Mouse (Mus musculus) urinary bladder, adult 2 months (tissue): ENCODE results near the gene Sult1a1. TPM values are rescaled to one million over a fixed set of nuclear protein-coding genes. Genes with fewer than 3 reads are reported as not detected.

Experiments
- DNase-seq: peaks from one replicate; pipeline ENCODE4 v3.0.0; 2022; ENCODE audit warnings: low spot score
- polyA plus RNA-seq: library from polyadenylated mRNA; depleted of rRNA; stranded (reverse); fragments of >200 nt; gene quantifications from 2 replicates; pipeline ENCODE4 v1.2.3, GENCODE M21; 2012; rRNA removed

The Sult1a1 gene
- 28.5 and 29.2 TPM in 2 replicates for polyA plus RNA-seq

DNA sequence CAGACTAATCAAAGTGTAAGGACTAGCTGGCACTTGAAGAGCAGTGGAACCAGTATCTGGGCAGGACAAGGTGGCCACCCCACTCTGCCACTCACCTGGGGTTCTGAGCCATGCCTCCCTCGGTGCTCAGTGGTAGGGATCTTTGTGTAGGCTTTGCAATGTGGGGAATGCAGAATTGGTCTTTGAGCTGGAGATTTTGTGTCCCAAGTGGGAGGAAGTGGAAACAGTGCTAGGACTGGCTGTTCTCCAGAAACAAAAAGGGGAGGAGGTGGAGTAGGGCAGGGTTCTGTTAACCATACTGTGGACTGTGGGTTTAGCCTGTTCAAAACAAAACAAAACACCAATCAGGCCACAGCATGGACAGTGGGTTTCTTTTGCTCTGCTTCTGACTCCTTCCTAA lies at the start of gene Sult1a1:
TSS of gene Sult1a1 (minus strand) at position 226 of the 400 bp plus-strand sequence.
- DNase-seq = no peak

DNA sequence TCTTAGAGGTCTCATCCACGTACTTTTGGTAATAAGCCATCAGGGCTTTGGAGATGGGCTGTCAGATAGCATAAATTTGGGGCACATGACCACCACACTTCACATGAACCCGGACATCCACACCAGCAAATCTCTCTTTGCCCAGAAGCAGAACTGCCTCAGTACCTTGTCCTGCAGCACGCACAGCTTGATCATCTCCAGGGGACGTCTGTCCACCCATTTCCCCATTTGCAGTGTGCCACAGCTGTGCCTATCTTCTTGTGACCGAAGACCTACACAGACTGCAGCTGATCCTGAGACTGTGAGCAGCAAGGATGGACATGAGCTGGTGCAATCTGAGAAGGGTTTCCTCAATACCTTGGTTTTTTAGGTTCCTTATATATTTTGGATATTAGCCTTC lies 49.4 kb upstream of the Sult1a1 start:
- DNase-seq = no peak

DNA sequence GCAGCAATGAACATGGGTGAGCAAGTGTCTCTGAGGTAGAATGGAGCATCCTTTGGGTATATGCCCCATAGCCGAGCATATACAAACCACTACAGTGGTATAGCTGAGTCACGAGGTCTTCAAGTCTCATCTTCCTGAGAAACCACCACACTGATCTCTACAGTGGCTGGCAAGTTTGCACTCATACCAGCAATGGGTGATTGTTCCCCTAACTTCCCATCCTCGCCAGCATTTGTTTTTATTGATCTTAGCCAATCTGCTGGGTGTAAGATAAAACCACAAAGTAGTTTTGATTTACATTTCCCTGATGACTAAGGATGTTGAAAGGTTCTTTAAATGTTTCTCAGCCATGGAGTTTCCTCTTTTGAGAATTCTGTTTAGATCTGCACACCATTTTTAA lies 48.8 kb upstream of the Sult1a1 start:
- DNase-seq = no peak

DNA sequence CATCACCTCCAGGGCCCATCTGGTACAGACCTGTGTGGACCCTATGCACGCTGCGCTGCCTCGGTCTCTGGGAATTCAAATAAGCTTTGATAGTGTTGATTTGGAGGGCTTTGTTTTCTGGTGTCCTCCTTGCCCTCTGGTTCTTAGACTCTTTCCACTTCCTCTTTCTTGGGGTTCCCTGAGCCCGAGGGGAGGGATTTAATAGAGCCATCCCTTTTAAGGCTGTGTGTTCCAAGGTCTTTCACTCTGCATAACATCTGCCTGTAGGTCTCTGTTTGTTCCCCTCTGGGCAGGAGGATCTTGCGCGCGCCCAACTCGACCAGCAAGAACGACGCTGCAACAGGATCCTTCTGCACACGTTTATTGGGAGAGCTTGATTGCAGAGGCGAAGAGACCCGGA lies 45.4 kb upstream of the Sult1a1 start:
- DNase-seq = no peak

DNA sequence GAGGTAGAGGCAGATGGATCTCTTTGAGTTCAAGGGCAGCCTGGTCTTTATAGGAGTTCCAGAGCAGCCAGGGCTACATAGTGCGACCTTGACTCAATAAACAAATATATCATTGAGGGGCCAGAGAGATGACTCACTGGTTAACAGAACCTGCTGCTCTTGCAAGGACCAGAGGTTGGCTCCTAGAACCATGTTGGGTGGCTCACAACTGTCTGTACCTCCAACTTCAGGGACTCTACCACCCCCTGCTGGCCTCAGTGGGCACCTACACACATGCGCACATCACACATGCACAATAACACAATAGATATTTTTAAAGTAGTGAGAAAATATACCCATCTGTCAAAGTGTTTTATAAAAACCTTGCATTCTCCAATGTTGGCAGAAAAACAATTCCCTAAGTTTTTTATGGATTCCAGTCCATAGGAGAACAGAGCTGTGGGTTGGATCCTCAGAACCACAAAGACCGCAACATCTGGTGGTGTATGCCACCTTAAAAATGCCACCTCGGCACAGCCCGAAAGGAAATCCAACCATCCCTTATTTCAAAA lies 42.6 kb upstream of the Sult1a1 start:
- no peak for DNase-seq

DNA sequence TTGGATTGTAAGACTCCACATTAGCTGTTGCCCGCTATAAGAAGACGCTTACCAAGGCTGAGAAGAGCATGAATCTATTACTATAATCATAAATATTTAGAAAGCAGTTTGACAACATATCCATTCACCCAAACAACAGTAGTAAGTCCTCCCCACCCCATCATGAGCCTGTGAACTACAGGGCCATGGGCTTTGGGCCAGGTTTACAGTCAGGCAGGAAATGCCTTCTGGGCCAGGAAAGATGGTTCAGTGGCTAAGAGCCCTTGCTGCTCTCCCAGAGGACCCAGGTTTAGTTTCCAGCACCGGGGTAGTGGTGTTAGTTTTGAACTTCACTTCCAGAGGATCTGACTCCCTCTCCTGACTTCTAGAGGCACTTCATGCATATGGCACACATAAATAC lies 41.3 kb upstream of the Sult1a1 start:
- no peak for DNase-seq

DNA sequence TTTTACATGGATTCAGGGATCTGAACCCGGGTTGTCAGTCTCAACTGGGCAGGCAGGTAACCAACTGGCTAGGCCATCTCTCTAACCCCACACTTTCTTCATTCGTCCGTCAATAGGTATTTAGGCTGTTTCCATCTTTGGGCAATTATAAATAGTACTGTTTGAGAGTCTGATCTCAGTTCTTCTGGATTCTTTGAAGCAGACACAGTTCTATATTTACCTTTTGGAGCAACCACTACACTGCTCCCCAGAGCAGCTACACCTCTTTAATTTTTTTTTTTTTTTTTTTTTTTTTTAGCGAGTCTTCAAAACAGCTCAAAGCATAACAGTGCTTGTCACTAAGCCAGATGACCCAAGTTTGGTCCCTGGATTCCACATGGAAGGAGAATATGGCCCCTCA lies 39.4 kb upstream of the Sult1a1 start:
- DNase-seq = no peak

DNA sequence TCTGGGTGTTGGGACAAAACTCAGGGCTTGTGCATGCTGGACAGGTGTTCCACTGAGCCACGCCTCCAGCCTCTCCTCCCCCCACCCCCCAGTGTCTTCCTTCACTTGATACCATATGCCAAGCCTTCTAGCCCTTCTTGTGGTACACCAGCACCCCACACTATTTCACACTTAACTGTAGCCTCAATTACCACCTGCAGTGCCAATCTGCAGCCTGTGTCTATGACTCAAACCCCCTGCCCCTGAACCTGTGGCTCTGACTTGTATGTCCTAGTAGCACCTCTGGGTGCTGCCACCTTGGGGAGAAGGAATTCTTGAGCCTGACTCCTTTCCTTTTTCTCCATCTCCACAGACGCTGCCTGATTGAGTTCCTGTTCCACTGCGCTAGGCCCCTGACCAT lies 35.7 kb upstream of the Sult1a1 start:
- no peak for DNase-seq

DNA sequence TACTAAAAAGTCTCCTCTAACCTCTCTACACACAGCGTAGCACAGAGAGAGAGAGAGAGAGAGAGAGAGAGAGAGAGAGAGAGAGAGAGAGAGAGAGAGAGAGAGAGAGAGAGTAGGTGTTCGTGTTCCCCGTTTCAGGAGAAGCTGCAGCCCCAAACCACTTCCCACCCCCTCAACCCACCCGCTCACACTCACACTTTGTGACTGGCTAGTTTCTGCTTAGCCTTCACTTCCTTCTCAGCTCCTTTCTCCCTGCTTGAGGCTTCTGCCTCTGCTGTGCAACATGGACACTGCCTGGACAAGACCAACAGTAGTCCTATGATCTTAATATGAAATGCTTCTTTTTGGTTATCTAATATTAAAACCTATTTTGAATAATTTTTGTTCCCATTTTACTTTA lies 34.0 kb upstream of the Sult1a1 start:
- no peak for DNase-seq

DNA sequence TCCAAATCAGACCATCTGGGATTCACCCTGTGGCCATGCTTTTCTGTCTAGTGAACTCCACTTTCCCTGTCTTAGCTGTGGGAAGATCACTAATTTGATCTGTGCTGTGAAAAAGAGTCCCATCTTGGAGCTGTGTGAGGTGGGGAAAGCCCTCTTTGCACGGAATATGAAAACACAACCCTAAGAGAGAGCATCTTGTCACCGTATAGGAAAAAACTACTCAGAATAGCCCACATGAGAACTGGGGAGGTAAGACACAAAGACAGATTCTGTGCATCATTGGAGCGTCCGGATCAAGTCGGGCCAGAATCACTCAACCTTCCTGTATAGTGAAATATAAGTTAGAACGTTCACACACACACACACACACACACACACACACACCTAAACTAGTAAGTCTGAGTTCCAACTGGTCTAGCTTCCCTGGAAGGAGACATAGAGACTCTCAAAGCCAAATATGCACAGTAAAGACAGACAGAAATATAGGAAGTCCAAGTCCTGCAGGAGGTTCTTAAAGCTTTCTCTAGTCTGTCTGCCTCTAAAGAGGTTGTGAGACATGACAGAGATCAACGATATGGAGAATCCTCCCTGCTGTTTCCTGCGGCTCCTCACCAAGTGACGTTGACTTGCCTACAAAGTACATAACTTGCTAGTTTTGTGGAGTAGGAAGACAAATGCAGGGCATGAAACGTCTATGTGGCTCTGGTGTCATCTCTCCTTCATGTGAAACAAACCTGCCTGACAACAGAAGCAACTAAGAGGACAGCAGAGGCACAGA lies 32.1 kb upstream of the Sult1a1 start:
- no peak for DNase-seq

DNA sequence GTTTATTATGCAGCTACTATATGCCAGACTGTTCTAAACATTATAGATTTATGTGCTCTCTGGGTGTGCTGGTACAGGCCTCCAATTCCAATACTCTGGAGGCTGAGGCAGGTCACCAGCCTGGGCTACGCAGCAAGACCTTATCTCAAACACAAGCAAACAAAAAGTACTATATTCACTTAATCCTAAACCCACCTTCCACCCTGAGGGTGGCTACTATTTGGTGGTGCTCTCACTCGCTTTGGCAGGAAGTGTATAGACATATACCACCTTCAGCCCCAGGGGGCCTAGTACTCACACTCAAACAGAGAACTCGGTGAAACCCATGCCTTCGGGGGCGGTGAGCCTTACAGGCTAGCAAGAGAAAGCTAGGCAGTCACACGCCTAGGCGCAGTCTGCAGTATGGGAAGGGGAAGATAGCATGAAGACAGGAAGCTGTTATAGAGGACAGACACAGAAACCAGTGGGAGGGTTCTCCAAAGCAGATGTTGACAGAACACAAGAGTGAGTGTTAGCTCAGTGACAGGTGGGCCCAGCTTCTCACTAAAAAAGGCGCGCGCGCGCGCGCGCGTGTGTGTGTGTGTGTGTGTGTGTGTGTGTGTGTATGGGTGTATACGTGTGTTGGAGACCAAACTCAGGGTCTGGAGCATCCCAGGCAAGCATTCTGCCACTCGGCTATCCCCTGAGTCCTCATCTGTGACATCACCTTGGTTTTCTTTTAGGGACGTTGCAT lies 31.4 kb upstream of the Sult1a1 start, which contains the start of gene Coro1a:
TSS of gene Coro1a (minus strand) at position 346 of the 733 bp plus-strand sequence.
- DNase-seq = no peak

DNA sequence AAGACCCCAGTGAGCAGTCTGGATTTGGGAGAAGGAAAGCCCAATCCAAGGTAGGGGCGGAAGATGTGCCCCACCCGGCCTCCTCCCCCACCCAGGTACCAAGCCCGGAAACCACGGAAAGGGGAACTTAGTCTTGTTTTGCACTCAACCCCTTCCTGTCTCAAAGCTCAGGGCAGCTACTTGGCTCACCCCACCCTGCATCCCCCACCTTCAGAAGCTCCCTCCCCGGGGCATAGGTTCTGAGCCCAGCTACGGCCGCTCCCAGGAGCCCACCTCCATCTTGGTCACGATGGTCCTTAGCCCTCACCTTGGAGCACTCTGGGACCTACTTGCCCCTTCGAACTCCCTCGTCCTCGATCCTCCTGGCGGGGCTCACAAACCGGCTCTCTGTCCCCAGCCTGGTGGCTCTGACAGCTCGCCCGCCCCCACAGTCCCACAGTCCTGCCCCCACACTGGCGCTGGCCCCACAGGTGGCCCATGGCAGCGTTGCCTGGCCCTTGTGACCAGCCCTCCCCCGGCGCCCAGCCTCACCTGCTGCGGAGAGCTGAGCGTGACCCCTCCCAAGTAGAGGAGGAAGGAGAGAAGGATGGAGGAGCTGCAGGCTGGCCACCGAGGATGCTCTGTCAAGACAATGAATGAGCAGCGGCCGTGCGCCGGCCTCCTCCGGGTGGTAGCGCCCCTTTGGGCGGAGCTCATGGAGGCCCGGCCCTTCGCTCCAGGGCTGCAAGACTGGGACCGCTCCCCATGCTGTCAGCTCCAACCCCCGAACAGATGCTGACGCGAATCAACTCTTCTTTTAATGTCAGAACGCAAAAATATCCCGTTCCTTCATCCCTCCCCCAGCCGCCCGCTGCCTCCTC lies 28.1 kb upstream of the Sult1a1 start:
- DNase-seq = peak; percentile 36

DNA sequence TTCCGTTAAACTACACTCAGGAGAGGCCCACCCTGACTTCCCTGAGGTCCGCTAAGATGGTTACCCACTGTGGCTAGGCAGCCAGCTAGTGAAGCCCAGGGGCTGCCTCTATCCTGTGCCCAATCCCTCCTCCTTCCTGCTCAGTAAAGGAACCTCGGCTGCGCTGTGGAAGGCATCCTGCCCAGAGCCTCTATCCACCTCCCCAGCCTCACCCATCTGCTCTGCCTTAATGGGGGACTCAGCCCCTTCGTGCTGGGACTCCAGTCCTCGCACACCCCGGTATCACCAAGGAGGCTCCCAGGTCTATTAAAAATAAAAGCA lies 27.5 kb upstream of the Sult1a1 start:
- DNase-seq = no peak

DNA sequence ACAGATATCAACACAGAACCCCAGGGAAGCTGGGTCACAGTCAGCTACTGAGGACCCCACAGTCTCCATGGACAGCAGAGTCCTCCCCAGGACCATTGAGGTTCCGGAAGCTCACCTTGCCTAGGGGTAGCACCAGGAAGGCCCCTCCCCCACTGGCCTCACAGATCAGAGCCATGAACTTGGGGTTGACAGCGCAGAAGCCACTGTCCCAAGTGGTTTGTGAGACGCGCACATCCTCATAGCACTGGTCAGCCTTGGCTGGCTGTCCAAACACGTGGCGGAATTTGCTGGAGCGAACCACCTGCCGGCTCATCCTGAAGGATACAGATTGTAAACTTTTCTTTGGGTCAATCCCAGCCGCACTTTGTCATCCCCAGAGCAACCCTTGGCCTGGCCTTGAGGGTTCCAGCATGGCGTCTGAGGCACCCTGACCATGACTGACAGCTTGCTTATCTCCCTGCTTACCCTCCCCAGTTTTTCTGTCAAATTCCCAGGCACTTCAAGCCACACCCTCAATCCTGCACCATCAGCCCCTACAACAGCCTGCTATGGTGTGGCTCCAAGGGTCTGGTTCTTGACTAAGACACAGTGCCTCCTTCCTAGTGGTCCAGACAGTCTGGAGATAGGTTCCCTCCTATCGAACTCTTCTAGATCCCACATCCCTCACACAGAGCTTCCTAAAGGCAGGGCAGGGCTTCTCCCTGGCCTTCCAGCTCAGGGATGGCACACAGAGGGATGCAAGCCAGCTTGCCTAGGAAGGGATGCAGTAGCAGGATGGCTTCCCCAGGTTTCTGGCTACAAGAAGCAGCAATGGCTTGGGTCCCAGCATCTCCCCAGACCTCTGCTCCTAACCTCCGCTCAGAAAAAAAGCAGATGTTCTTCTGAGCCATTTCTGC lies 26.9 kb upstream of the Sult1a1 start:
- DNase-seq = no peak

DNA sequence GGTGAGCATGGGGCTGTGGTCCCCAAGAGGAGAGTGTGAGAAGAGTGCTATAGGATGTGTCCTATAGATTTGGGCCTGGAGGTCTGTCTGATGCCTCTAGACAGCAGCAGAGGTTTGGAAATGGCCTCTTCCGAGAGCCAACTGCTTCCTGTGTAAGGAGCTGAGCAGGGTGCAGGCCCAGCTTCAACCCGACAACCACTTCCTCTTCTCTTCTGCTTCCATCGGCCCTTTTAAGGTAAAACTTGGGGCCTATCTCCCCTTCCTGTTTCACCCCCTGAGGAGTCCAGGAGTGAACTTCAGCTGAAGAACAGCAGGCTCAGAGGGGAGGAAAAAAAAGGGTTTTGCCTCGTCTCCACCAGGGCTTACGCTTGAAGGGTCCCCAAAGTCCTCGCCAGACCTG lies 26.1 kb upstream of the Sult1a1 start:
- no peak for DNase-seq

DNA sequence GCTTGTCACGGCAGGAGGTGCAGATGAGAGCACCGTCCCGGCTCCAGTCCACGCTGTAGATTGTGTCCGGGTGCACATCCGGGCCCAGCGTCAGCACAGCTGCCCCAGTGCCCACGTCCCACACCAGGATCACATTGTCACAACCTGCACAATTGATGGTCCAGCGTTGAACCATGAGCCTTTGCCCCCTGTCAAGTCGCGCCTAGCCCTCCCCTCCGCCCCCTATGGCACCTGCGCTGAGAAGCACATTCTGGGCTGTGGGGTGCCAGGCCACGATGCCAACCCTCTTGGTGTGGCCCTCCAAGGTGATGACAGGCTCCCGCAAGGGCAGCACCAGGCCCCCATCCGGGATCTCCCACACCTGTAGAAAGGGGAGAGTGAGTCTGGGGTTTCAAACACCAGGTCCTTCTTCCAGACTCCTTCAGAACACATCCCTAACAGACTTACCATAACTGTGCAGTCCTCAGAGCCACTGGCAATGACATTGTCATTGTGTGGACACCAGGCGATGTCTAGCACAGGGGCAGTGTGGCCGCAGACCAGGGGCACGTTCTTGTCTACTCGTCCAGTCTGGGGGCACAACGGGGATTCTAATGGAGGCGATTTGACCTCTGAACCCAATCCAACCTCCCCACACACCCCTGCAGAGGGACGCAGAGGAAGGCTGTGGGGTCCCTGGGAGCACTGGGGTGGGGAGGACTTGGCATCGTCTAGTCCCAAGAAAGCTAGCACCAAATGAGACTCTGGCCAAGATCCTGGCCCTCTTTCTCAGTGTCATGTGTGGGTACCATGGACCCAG lies 25.5 kb upstream of the Sult1a1 start:
- DNase-seq = no peak

DNA sequence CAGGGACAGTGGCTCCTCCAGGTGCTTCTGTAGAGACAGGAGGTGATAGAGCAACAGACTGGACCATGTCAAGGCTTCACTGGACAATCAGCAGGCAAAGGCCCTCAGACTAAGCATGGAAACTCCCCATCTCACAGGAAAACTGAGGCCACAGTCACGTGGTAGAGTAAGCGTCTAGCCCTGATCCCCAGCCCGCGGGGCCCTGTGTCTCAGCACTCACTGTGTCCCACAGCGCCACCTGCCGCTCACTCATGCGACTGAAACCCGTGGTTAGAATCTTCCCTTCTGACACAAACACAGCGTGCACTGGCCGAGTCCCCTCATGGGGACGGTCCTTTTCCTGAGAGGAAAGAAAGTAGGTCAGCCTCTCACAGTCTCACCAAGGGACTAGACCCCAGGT lies 24.8 kb upstream of the Sult1a1 start:
- DNase-seq = peak; percentile 74

DNA sequence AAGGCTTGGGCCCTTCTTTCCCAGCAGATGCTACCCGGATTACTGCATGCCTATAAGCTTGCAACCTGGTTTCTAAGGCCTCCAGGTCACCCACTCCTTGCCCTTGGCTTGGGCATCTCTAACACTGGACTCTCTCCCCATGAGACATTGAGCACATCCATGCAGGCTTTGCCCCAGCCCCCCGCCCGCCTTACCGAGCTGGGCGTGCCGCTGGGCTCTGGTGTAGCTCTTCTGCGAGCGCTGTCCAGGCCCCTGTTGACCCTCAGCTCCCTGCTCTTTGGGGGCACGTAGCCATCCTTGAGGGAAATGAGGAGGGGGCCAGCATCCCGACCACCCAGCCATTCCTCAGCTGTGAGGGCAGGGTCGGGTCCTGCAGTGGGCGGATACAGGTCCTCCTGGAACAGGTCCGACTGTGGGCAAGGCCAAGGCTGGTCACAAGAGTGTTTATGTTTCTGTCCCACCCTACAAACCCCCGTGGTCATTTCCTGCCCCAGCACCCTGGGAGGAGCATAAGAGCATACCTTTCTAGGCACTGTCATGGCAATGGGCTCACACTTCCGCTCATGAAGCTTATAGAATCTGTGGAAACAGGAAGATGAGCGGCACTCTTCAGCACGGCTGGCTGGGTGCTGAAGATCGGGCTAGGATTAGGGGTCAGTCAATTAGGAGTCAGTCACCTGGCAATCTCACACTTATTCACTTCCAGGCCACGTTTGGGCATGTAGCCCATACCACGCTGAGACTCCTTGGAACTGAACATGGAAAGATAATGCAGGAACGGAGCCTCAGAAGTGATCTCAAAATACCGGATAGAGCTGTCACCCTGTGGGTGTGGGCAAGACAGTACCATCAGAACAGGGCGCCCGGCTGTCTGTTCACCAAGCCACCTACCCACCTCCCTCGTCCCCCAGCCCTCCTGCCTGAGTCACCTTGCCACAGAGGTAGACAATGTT lies 24.1 kb upstream of the Sult1a1 start:
- no peak for DNase-seq

DNA sequence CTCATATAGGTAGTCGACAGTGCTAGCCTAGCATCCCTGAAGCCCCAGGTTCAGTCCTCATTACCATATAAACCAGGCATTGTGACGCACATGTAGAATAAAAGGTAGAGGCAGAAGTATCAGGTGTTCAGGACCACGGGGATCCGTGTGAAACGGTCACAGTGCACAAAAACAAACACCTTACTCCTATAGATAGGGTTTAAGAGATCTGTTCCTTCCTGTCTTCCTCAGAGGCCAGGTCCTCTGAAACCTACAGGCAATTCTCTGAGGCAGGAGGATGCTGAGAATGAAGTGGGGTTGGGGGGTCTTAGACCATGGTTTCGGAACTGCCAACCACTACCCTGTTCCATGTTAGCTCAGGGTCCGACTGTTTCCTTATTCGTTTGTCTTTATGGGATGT lies 21.6 kb upstream of the Sult1a1 start:
- no peak for DNase-seq
